Mouse (Mus musculus) spleen, adult 2 months (tissue): ENCODE data around the gene 4933402N03Rik.

Experiments
- CTCF ChIP-seq: fragments of 200-500 bp; IDR thresholded peaks from 2 replicates; pipeline ENCODE4 v1.5.1; 2011; ENCODE audit warnings: mild to moderate bottlenecking, inconsistent platforms; ENCODE audit not compliant: insufficient read depth, insufficient read length, insufficient replicate concordance; ENCODE audit errors: extremely low read depth
- POLR2A ChIP-seq: fragments of 200-500 bp; IDR thresholded peaks from 2 replicates; pipeline ENCODE4 v1.6.1; 2011; ENCODE audit warnings: low read depth, low read length, inconsistent platforms

- no peak for TF ChIP-seq CTCF
- no peak for TF ChIP-seq POLR2A
Observed at GRCm38 (mm10) chr7:131150179-131150578, 4.1 kb upstream of the 4933402N03Rik start.
